Mouse (Mus musculus) E14TG2a.4 (cell line): ENCODE data around the gene Bace2.
A peak's percentile ranks its signal among the peaks of the same experiment; 100 is the strongest.

Experiments
- CTCF ChIP-seq: conservative IDR thresholded peaks from 2 replicates; pipeline ENCODE4 v1.5.1; 2014; ENCODE audit warnings: low read length
- NANOG ChIP-seq: IDR thresholded peaks from 2 replicates; pipeline ENCODE4 v1.6.1; 2014; ENCODE audit warnings: borderline replicate concordance, low read length, mixed read lengths
- POU5F1 ChIP-seq: IDR thresholded peaks from 2 replicates; pipeline ENCODE4 v1.6.1; 2014; ENCODE audit warnings: low read length, borderline replicate concordance

DNA sequence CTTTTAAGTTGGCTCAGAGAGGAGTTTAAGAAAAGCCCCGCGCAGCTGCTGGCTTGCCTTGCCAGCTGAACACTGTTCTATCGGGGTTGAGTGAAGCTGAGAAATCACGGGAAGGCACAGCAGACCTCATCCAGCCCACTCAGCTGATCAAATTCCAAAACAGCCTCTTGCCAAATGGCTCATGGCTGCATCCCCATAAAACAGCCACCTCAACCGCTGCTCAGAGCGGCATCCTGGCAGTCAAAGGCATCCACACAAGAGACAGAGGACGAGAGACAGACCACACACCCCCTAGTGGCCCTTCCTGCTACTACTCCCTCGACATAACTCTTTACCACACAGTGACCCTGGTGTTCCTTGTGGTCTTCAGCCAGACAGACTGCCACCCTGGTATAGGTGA is 30.6 kb upstream of the Bace2 start:
- TF ChIP-seq CTCF (peak; percentile 66), POU5F1 (no peak), NANOG (no peak)
